Mouse (Mus musculus): ENCODE measurements at regions not wholly inside any gene's neighbourhood (a gene's known extent, or its start where the extent isn't known, plus 50 kb on each side); places are given as distances from the start of the nearest gene placed in this dataset.

- no peak for DNase-seq (ENCODE audit: low spot score)
These were observed 75.4 kb upstream of the Ralgps2 start for GRCm38 (mm10) chr1:157014532-157015497.

DNA sequence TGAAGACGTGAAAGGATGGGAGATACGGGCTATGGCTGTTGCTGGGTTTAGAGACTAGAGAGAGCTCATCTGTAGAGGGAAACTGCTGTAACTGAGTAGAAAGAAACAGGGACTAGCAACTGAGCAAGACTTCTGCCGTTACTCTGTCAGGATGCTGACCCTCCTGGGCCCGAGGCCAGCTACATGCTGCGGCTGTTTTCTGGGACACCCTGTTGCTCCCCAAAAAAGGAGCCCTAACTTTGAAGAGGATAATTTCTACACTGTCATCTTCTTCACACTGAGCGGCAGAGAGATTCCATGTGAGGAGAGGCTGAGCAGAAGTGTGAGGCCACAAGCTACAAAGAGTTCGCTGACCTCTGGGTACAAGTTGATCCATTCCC is 74.2 kb upstream of the Ralgps2 start:
- no peak for DNase-seq (ENCODE audit: low spot score)

DNA sequence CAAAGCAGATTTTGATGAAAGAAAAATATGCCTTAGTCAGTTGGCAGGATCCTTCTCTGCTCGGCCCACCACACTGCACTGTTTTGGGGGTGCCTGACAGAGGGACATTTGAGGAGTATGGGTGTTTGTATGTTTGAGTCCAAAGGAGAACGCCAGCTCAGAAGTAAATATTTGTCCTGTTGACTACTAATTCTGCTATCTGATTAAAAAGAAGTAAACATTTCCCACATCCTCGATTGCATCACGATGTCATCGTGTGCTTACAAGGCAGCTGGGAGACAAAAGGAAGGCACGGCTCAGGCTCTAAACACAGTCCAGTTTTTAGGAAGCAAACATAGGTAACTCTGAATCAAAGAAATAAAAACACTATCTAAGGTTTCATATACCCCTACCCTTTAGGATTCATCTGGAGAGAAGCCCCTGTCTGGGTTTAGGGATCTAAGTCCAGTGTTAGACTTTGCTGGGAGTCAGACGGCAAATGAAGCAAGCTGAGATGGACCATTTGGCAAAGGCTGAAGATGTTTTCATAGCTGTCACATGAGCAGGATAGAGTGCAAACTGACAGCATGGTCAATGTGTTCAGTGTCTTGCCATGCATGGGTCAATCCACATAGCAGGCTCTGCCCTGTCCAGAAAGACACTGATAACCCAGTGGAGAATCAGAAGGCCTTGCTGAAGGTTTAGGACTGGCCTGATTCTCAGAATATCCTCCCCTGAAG is 73.7 kb upstream of the Ralgps2 start:
- peak; percentile 29 for DNase-seq (ENCODE audit: low spot score)

- DNase-seq (ENCODE audit: low spot score), result no peak
These were observed 71.8 kb upstream of the Ralgps2 start for GRCm38 (mm10) chr1:157011226-157011625.

DNA sequence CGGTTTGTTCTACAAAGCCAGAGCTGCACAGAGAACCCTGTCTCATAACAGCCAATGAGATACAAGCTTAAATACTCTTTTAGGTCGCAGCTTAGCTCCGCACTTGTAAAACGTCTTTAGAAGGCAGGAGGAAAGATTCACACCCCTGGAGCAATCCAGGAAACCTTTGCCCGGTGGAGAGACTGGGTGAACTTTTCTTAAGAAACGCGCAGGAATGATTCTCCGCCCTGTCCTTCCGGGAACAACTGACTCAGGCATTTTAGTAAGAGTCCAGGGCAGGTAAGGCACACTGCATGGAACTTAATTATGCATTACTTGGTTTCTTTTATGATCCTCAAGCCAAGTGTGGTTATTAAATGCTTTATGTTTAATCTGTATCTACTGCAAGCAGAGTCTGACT is 70.0 kb upstream of the Ralgps2 start:
- no peak for DNase-seq (ENCODE audit: low spot score)

- DNase-seq (ENCODE audit: low spot score), result no peak
These were observed 68.7 kb upstream of the Ralgps2 start for GRCm38 (mm10) chr1:157007891-157008730.

DNA sequence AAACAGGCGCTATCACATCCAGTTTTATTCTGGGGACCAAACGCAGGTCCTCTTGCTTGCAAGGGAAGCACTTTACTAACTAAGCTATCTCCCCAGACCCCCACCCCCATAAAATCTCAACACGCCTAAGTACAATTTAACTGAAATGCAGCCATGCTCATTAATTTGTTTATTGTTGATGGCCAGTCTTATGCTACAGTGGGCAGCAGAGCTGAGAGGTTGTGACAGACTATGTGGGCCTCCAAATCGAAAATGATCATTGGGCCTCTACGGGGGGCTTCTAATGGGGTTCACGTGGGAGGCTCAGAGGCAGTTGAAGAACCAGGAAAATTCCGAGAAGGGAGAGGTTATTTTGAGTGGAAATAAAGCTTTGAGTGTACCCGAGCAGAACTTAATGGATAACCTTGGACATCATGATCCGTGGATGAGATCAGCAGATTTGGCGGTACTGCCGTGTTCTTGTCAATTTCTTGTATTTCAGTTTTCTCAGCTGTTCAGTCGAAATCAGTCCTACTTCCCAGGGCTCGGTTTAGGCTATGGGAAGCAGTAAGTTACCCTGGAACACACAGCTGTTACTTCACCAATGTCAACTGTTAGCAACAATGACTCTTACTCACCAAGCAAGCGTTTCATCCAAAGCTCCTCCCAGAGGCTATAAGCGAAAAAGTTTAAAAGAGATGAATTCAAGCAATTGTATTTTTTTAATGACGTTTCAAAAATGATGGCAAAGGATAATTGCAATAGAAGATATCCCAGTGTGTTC is 65.1 kb upstream of the Ralgps2 start:
- no peak for DNase-seq (ENCODE audit: low spot score)

DNA sequence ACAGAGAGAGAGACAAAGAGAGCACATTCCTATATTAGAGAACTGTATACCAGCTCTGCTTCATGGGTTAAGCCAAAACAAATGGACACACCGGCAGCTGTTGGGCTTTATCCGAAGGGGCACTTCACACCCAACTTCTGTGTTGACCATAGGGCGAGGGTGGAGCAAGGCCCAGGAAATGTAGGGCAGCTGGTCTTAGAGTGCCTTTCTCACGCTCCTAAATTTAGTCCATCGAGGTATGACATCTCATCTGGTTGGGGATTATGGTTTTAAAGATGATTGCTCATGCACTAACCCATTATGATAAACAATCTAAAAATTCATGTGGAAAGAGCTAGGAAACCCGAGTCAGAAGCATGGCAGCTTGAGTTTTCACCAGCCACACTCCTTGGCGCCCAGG is 63.6 kb upstream of the Ralgps2 start:
- DNase-seq (ENCODE audit: low spot score), result no peak

GRCm38 (mm10) chr1:157002258-157002657 is 62.8 kb upstream of the Ralgps2 start:
- DNase-seq (ENCODE audit: low spot score), result no peak

- DNase-seq (ENCODE audit: low spot score), result peak; percentile 36
These were observed 61.7 kb upstream of the Ralgps2 start for GRCm38 (mm10) chr1:157001008-157001660.

DNA sequence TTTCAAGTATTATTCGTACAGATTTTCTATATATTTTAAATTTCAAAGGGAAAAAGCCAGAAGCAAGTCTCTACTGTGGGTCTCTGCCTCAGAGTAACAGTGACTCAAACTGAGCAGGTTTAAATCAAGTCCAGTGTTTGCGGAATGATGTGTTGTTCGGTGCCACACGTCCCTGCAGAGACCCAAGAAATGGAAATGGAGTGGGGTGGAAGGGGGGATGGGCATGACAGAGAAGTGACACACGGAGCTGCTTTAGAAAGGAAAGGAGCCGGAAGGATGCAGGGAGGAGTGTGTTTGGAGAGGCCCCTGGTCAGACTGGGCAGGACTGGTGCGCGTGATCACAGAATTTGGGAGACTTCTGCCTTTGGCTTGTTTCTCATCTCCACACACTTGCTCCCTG is 60.5 kb upstream of the Ralgps2 start:
- DNase-seq (ENCODE audit: low spot score), result no peak

DNA sequence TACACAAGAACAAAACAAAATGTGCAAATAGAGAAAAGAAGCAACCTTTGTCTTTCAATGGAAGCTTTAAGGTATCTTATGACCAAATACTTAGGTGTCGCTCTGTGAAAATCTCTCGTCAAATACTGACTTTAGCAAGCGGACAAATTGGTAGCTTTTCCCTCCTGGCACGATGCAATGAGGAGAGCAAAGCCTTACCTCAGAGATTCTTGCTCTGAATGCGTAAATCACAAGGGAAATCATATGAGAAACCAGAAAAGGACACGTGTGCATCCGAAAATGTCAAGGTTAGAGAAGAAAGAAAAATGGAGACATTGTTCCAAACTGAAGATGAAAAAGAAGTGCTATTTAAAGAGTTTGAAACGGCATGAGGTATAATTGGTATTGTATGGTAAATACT is 59.8 kb upstream of the Ralgps2 start:
- no peak for DNase-seq (ENCODE audit: low spot score)

DNA sequence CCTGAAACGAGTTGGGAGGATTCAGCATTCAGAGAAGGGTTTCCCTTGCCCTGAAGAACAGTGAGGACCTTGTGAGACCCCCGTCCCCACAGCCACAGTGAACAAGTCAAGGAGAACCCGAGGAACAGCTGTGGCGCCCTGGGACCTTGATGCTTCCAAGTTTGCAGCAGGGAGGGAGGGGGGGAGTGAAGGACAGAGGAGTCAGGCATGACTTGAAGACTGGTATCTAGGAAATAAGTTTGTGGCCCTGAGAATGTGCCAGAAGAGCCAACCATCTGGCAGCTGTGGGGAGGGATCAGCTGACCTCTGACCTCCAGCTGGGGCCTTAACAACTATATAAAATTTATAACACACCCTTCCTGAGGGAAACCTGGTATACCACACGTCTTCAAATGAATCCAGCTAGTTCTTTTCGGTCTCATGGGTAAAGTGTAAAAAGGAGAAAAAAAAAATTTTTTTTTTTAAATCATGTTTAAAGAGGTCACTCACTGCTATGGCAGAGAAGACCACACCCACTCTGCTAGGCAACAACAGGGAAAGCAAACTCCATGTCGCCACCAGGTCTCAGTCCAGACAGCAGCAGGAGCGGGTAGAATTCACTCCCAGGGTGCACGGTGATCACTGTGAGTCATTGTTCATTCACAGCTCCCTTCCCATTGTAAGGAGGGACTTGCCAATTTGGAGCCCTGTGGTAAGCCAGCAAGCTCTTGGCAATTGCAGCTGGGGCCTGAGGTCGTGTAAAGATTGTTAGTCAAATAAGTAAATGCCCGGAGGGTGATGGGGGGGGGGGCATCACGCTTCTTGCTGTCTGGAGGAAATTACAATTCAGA is 58.3 kb upstream of the Ralgps2 start:
- DNase-seq (ENCODE audit: low spot score), result peak; percentile 35

GRCm38 (mm10) chr1:156997033-156997432 is 57.6 kb upstream of the Ralgps2 start:
- no peak for DNase-seq (ENCODE audit: low spot score)

GRCm38 (mm10) chr1:156996084-156996880 is 56.9 kb upstream of the Ralgps2 start:
- DNase-seq (ENCODE audit: low spot score), result no peak

- peak; percentile 10 for DNase-seq (ENCODE audit: low spot score)
These were observed 55.9 kb upstream of the Ralgps2 start for GRCm38 (mm10) chr1:156995180-156995951.

DNA sequence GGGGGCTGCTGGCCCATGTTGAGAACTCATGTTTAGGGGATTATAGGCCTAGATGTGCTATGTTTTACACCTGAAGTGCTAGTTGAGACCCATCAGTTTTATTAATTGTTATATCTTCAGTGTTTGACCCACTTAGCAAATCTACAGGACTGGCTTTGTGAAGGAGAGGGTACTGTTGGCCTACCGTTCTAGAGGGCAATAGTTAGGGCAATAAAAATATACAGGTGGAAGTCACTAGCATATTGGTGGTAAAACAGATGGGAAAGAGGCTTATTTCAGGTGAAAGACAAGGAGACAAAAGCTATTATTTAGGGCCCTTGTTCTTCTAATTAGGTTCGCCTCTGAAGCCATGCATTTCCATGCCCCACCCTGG is 55.2 kb upstream of the Ralgps2 start:
- no peak for DNase-seq (ENCODE audit: low spot score)

DNA sequence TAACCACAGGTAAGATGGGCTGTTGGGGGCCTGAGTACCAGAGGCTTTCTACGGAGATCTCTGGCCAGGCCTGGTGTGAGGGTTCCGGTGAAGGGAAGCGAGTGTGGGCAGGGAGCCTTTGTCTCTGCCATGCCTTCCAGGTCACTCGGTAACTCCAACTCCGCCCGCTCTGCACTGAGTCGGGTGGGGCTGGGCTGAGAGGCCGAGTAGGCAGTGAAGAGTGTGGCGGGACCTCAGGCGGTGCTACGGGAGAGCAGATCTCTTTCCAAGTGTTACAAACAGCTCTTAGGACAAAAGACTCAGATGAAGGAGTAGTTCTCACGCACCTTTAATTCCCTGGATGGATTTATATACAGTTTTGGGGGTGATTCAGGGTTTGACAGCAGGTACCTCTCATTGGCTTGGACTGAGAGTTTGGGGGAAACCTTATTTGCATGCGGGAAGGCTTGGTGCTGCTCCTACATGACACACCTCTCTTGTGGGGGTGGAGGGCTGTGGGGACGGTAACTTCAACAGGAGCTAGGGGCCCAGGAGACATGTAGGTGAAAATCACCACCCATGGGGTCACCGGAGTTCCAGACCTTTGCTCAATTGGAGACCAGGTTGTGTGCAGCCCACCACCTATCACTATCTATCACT is 54.7 kb upstream of the Ralgps2 start:
- DNase-seq (ENCODE audit: low spot score), result no peak
